Mouse (Mus musculus): ENCODE measurements around the gene Mttp.

The Mttp gene

DNA sequence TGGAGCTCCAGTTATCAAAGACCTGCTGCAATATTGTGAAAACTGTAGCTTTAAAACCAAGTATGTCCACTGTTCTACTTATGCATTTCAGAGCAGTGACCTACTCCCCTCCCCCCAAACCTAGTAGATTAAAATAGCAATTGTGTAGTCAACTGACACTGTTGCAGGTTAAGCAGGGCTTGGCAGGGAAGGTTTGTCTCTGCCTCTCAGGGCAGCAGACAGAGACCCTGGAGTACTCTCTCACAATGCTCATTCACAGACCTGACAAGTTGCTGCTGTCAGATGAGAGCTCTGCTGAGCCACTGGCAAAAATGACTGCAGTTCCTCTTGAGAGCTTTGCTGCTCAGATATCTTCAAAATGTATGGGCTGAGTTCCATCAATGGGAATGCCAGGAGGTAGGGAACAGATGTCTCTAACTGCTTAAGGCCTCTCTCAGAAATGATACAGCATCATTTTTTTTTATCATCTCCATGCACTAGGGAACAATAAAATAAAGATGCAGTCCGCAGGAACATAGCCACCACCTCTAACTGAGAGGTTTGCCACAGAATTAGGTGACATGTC, 61.6 kb downstream of the Mttp start:
- no peak for DNase-seq (ENCODE audit: low spot score)

GRCm38 (mm10) chr3:138078701-138079100, 66.1 kb downstream of the Mttp start:
- DNase-seq (ENCODE audit: low spot score) = no peak

DNA sequence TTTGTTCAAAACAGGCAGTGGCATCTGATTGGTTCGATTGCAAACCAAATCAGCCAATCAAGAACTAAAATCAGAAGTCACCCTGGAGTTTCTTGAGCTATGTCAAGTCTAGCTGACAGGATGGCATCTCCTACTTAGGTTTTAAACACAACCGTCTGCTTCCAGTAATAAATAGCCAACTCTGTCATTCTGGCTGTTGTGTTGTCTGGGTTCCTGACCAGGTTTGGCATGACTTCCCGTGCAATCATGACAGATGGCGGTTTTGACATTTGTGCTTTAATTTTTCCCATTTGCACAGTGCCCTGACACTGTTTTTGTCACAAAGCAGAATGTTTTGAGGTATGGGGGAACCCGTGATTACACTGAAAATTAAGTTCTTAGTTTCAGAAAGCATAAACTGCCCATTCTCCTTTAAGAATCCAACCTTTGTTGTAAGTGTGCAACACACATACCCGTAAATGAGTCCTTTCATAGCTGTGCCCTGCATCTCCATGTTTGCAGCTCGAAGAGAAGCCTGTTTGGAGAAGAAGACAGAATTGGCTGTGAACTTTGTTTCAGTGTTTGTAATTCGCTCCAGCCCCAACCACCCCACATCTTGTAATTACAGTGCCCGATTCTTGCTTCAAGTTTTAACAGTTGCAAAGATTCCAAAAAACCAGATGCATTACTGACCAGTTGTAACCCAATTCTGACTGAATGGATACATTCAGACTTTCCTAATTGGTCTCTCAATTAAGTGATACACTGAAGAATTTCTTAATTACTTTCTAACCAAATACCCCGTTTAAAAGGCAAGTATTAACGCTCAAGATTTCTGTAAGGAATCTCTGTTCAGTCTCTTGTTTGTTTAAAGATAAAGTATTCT, 67.1 kb downstream of the Mttp start:
- DNase-seq (ENCODE audit: low spot score) = no peak

GRCm38 (mm10) chr3:138075209-138075608, 69.6 kb downstream of the Mttp start:
- no peak for DNase-seq (ENCODE audit: low spot score)

GRCm38 (mm10) chr3:138074214-138074613, 70.6 kb downstream of the Mttp start:
- DNase-seq (ENCODE audit: low spot score) = no peak

DNA sequence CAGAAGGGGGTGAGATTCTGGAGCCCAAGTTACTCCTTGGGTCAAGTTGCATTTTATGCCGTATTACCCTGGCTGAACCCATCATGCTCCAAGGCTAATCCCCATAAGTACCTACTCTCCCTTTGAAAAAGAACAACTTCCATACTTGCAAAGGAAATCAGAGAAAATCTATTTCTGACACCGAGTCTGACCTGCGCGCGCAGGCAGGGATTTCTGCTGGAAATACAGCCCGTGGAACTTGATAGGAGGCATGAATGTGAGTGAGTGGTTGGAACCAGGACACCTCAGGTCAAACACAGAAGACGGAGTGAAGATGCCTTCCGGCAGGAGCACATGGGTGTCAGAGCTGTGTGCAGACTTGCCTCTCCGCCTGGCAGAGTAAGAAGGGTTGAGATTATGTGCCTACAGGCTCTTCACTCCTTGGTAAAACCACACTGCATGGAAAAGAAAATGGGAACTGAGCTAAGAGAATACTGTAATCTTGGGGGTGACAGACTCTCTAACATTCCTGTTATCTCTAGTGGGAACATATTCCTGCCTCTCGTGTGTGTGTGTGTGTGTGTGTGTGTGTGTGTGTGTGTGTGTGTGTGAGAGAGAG, 73.2 kb downstream of the Mttp start:
- no peak for DNase-seq (ENCODE audit: low spot score)

GRCm38 (mm10) chr3:138071004-138071403, 73.8 kb downstream of the Mttp start:
- no peak for DNase-seq (ENCODE audit: low spot score)

DNA sequence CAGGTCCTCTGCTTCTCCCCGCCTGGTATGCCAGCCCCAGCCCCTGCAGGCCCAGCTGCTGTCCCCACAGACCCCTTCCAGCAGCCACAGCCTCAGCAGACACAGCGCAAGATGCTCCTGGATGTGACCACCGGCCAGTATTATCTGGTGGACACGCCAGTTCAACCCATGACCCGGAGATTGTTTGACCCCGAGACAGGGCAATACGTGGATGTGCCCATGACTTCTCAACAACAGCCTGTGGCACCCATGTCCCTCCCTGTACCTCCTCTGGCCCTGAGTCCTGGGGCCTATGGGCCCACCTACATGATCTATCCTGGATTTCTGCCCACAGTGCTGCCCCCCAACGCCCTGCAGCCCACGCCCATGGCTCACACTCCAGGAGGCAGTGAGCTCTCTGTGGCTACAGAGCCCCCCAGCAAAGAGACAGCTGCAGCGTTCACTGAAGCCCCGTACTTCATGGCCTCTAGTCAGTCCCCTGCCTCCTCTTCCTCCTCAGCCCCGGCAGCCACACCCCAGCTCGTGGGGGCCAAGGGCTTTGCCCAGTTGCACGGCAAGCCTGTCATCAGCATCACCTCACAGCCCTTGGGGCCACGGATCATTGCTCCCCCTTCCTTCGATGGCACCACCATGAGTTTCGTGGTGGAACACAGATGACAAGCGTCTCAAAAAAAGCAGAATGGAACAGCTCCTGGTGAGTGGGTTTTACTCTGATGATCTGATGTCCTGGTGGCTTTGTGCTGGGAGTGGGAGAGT, 74.8 kb downstream of the Mttp start:
- no peak for DNase-seq (ENCODE audit: low spot score)

- no peak for DNase-seq (ENCODE audit: low spot score)
Observed at GRCm38 (mm10) chr3:138068103-138068502, 76.7 kb downstream of the Mttp start.

DNA sequence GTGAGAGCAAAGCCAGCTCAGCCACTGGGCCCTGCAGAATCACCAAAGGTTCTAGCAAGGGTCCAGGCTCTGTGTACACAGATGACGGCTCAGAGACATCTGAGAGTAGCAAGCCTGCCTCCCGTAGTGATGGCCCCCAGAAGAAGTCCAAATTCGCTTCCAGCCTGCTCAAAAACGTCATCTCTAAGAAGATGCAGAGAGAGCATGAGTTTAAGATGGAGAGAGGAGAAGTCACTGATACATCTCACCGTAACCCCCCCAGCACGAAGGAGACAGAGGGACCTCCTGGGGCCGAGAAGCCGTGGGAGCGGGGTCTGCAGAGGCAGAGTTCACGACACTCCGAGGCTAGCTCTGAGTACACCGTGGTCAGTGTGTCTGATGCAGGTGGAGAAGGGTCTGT, 77.5 kb downstream of the Mttp start, which contains the start of gene Gm5105:
TSS of gene Gm5105 (minus strand) at position 101 of the 400 bp plus-strand sequence.
- no peak for DNase-seq (ENCODE audit: low spot score)

DNA sequence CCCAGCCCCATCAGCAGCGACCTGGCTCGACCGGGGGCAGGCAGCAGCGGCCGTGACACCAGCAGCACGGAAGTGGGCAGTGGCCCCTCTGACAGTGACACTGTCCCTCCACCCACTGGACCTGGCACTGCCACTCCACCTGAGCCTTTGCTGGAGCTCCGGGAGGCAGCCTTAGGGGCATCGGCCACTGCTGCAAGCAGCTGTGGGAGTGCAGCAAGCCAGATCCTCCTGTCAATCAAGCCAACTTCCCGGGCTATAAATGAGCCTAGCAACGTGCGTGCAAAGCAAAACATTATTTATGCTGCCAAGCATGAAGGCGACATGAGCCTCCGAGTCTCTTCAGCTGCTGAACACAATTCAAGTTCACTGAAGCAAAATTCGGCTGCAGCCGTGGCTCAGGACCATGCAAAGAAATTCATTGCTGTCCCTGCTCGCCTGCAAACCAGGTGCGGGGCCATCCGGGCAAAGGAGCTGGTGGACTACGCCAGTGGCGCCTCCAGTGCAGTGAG, 78.4 kb downstream of the Mttp start:
- DNase-seq (ENCODE audit: low spot score) = no peak

DNA sequence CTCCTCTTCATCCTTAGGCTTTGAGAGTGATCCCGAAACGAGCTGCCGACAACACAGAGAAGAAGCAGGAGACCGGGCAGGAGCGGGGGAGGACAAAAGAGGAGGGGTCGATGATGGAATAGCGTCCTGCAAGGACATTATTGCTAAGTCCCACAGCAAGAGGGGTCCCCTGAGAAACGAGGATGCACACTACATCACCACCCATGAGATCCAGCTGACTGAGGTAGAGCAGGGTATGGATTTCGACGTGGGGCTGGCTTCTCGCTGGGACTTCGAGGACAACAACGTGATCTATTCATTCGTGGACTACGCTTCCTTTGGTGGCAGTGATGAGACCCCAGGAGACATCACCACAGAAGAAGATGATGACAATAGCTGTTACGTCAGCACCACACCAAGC, 78.8 kb downstream of the Mttp start:
- DNase-seq (ENCODE audit: low spot score) = no peak

- DNase-seq (ENCODE audit: low spot score) = no peak
Observed at GRCm38 (mm10) chr3:138064732-138065645, 79.8 kb downstream of the Mttp start, which contains the start of gene 1110002E22Rik. Gene 1110002E22Rik, plus strand, starts transcription at chr3:138065052.

GRCm38 (mm10) chr3:138063731-138064329, 80.9 kb downstream of the Mttp start:
- no peak for DNase-seq (ENCODE audit: low spot score)

DNA sequence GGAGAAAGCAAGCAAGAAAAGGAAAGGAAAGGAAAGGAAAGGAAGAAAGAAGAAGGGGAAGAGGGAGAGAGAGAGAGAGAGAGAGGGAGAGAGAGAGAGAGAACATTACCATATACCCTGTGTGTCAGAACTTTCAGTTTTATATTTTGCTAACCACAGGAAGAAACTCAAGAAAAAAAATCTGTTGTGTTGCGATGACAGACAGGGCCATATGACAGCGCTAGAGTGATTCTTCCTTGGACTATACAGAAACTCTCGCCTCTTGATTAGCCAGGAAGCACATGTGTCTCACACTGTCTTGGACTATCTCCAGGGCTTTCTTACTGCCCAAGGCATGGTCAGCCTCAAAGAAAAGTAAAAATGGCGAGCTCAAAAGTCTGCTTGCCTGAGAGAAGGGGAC, 82.1 kb downstream of the Mttp start:
- DNase-seq (ENCODE audit: low spot score) = no peak

DNA sequence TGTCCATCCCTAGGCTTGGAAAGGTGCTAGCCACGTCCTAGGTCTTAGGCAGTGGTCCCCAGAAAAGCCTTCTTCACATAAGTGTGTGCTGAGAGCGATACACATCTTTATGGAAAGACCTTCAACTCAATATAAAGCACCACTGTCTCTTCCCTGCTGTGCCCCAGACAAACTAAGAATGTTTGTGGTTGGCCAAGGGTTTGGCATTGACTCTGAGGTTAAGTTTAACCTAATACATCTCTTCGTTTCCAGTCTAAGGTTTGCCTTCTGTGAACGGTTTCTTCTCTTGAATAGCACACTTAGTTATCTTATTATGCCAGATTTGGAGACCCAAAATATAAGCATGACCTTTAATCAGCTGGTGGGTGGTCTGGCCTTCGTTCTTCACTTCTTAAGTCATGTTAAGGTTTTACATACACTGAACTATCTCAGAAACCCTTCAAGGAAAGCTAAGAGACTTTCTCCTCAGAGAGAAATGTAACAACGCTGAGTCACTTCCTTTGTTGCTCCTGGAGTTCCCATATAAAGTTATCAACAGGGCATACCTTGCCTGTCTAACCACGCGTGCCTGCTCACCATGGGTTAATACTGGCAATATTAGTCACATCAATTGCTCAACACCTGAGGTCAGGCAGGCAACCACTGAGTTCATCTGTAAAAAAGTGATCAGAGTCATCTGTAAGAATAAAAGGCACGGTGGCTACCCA, 83.4 kb downstream of the Mttp start:
- DNase-seq (ENCODE audit: low spot score) = no peak

DNA sequence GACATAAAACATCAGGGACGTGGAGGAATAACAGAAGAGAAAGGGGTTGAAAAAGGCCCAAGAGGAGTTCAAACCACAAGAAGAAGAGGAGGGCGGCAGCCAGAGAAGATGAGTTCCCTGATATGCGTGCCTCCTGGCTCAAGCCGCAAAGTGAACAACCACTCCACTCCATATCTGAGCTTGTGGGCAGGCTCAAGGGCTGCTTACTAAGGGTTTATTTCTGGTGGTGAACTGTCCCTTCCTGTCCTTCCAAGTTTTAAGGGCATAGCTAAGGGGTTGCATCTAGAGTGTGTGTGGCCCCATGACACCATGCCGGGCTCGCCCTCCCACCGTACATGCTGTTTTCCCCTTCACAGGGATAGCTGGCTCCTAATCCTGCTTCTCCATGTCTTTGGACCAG, 84.3 kb downstream of the Mttp start:
- DNase-seq (ENCODE audit: low spot score) = no peak

GRCm38 (mm10) chr3:138058226-138058625, 86.5 kb downstream of the Mttp start:
- DNase-seq (ENCODE audit: low spot score) = no peak

GRCm38 (mm10) chr3:138056976-138057375, 87.8 kb downstream of the Mttp start:
- DNase-seq (ENCODE audit: low spot score) = no peak

DNA sequence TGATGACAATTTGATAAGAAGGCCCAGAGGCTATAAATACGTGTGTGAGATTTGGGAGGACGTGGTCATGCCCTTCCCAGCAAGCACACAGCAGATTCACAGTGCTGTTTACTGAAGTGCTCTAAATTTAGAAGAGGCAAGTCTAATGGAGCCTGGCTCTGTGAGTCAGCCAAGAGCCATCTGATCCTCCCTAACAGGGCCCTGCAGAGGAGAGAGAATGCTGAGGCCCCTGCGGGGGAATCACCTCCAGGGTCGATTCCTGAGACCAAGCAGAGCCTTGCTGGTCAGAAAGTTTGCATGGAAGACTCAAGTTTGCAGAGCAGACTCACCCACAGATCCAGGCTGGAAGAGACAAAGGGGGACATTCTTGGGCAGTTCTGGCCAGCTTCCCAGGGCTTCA, 90.8 kb downstream of the Mttp start:
- DNase-seq (ENCODE audit: low spot score) = no peak

All from ovary, adult 18-20 months (tissue).